Mouse (Mus musculus) kidney, adult 2 months (tissue): ENCODE measurements around the gene Xpo5. TPM values are rescaled to one million over a fixed set of nuclear protein-coding genes. Genes with fewer than 3 reads are reported as not detected.
A peak's percentile ranks its signal among the peaks of the same experiment; 100 is the strongest.

Experiments used
- DNase-seq: peaks from one replicate; pipeline ENCODE4 v3.0.0; 2021
- H3K27ac ChIP-seq: fragments of 200-500 bp; 2 replicates; pipeline ENCODE4 v1.5.1; 2012; ENCODE audit warnings: low read depth, low read length, control low read depth, inconsistent platforms; ENCODE audit not compliant: insufficient read depth
- H3K27me3 ChIP-seq: fragments of 200-500 bp; replicated peaks from 2 replicates; pipeline ENCODE4 v1.6.1; 2012; ENCODE audit warnings: mild to moderate bottlenecking, moderate library complexity, low read length, inconsistent platforms; ENCODE audit not compliant: control insufficient read depth, insufficient read depth
- H3K36me3 ChIP-seq: fragments of 200-500 bp; 2 replicates; pipeline ENCODE4 v1.6.1; 2012; ENCODE audit warnings: mild to moderate bottlenecking, moderate library complexity, low read length, inconsistent platforms; ENCODE audit not compliant: control insufficient read depth, insufficient read depth
- H3K4me1 ChIP-seq: fragments of 200-500 bp; 2 replicates; pipeline ENCODE4 v1.6.1; 2011; ENCODE audit warnings: low read length; ENCODE audit not compliant: control insufficient read depth, insufficient read depth
- H3K4me3 ChIP-seq: fragments of 200-500 bp; 2 replicates; pipeline ENCODE4 v1.5.1; 2011; ENCODE audit warnings: mild to moderate bottlenecking, low read depth, low read length, control low read depth; ENCODE audit not compliant: insufficient read depth
- CTCF ChIP-seq: fragments of 200-500 bp; conservative IDR thresholded peaks from 2 replicates; pipeline ENCODE4 v1.5.1; 2011; ENCODE audit warnings: low read depth, mild to moderate bottlenecking, control low read depth, low read length, moderate library complexity, mixed read lengths; ENCODE audit not compliant: insufficient read depth, insufficient read length
- POLR2A ChIP-seq: fragments of 200-500 bp; IDR thresholded peaks from one replicate; pipeline ENCODE4 v1.6.1; 2011; ENCODE audit warnings: low read depth, low read length, control low read depth
- WGBS: fragments of 180-500 bp; shearing (Covaris S2); methylation state at CpG from one replicate; pipeline ENCODE4 v1.1.7; 2018; 5-methylcytosine and 5-hydroxymethylcytosine counted together
- polyA plus RNA-seq: library from polyadenylated mRNA; depleted of rRNA; stranded (reverse); fragments of >200 nt; gene quantifications from 2 replicates; pipeline ENCODE4 v1.2.3, GENCODE M21; 2012

Gene Xpo5
- polyA plus RNA-seq, 1 experiment, result 18.5 TPM

- Histone ChIP-seq H3K27ac (no peak overlapping the region), H3K4me3 (no peak overlapping the region), H3K27me3 (no peaks in the 10 kb centered on the region), H3K4me1 (peaks cover 7% of the 10 kb centered on the region; the same call in 1 of the 2 replicates), H3K36me3 (peaks cover 2% of the 10 kb centered on the region; the same call in 1 of the 2 replicates)
- 62% methylated on average over 10 of the region's 10 CpGs for WGBS
- TF ChIP-seq CTCF (no peak), POLR2A (no peak)
- DNase-seq, result peak; percentile 25
Observed at GRCm38 (mm10) chr17:46244579-46244978, 42.0 kb downstream of the Xpo5 start.

GRCm38 (mm10) chr17:46247512-46248188 lies 45.1 kb downstream of the Xpo5 start, which contains the start of the genes Polr1c and Yipf3:
TSS of gene Polr1c (minus strand) at chr17:46248054.
TSS of gene Yipf3 (plus strand) at chr17:46248080.
- peak; percentile 45 for TF ChIP-seq POLR2A
- TF ChIP-seq CTCF, result no peak
- Histone ChIP-seq H3K4me3 (peak within 1 kb of the TSS; percentile 95), H3K27me3 (no peaks in the 10 kb centered on the region), H3K4me1 (peaks cover 7% of the 10 kb centered on the region; the same call in 1 of the 2 replicates), H3K36me3 (no peaks in the 10 kb centered on the region), H3K27ac (peak within 1 kb of the TSS; percentile 77)
- WGBS, result under 1% methylated on average over 53 of the region's 53 CpGs
- peak; percentile 97 for DNase-seq

GRCm38 (mm10) chr17:46248189-46248522 lies 45.6 kb downstream of the Xpo5 start:
- under 1% methylated on average over 37 of the region's 37 CpGs for WGBS
- Histone ChIP-seq H3K36me3 (no peaks in the 10 kb centered on the region), H3K27me3 (no peaks in the 10 kb centered on the region), H3K4me3 (peak overlapping the region; percentile 95), H3K27ac (peak overlapping the region; percentile 77), H3K4me1 (peaks cover 7% of the 10 kb centered on the region; the same call in 1 of the 2 replicates)
- no peak for DNase-seq
- no peak for TF ChIP-seq POLR2A
- TF ChIP-seq CTCF, result no peak

GRCm38 (mm10) chr17:46251174-46251573 lies 48.6 kb downstream of the Xpo5 start:
- Histone ChIP-seq H3K4me1 (peaks cover 10% of the 10 kb centered on the region; the same call in 1 of the 2 replicates), H3K36me3 (no peaks in the 10 kb centered on the region), H3K27ac (no peak overlapping the region), H3K4me3 (no peak overlapping the region), H3K27me3 (no peaks in the 10 kb centered on the region)
- 70% methylated on average over 7 of the region's 7 CpGs for WGBS
- TF ChIP-seq CTCF (peak; percentile 34; the same call in 1 of the 2 replicates), POLR2A (no peak)
- peak; percentile 26 for DNase-seq

- H3K27me3 ChIP-seq, result no peaks in the 10 kb centered on the region
- 57% methylated on average over 14 of the region's 14 CpGs for WGBS
- no peaks in the 10 kb centered on the region for H3K36me3 ChIP-seq
- no peak overlapping the region for H3K27ac ChIP-seq
- no peak overlapping the region for H3K4me3 ChIP-seq
- H3K4me1 ChIP-seq, result peaks cover 3% of the 10 kb centered on the region; the same call in 1 of the 2 replicates
- peak; percentile 50 for DNase-seq
- TF ChIP-seq POLR2A (no peak), CTCF (peak; percentile 41; the same call in 1 of the 2 replicates)
Observed at GRCm38 (mm10) chr17:46252571-46253451, 50.2 kb downstream of the Xpo5 start.

GRCm38 (mm10) chr17:46253452-46254084 lies 51.0 kb downstream of the Xpo5 start, which contains the start of gene Lrrc73:
TSS of gene Lrrc73 (plus strand) at chr17:46253531.
- WGBS, result 2% methylated on average over 48 of the region's 48 CpGs
- Histone ChIP-seq H3K4me3 (peak within 1 kb of the TSS; percentile 15), H3K27ac (no peak within 1 kb of the TSS), H3K27me3 (no peaks in the 10 kb centered on the region), H3K36me3 (no peaks in the 10 kb centered on the region), H3K4me1 (peaks cover 3% of the 10 kb centered on the region; the same call in 1 of the 2 replicates)
- no peak for TF ChIP-seq CTCF
- no peak for TF ChIP-seq POLR2A
- peak; percentile 93 for DNase-seq
